Mouse (Mus musculus) kidney, adult 2 months (tissue): ENCODE data around the gene Abi2. TPM values are rescaled to one million over a fixed set of nuclear protein-coding genes. Genes with fewer than 3 reads are reported as not detected.

Source experiments
- DNase-seq: peaks from one replicate; pipeline ENCODE4 v3.0.0; 2021
- H3K27ac ChIP-seq: fragments of 200-500 bp; 2 replicates; pipeline ENCODE4 v1.5.1; 2012; ENCODE audit warnings: low read depth, low read length, control low read depth, inconsistent platforms; ENCODE audit not compliant: insufficient read depth
- H3K27me3 ChIP-seq: fragments of 200-500 bp; replicated peaks from 2 replicates; pipeline ENCODE4 v1.6.1; 2012; ENCODE audit warnings: mild to moderate bottlenecking, moderate library complexity, low read length, inconsistent platforms; ENCODE audit not compliant: control insufficient read depth, insufficient read depth
- H3K36me3 ChIP-seq: fragments of 200-500 bp; 2 replicates; pipeline ENCODE4 v1.6.1; 2012; ENCODE audit warnings: mild to moderate bottlenecking, moderate library complexity, low read length, inconsistent platforms; ENCODE audit not compliant: control insufficient read depth, insufficient read depth
- H3K4me1 ChIP-seq: fragments of 200-500 bp; 2 replicates; pipeline ENCODE4 v1.6.1; 2011; ENCODE audit warnings: low read length; ENCODE audit not compliant: control insufficient read depth, insufficient read depth
- H3K4me3 ChIP-seq: fragments of 200-500 bp; 2 replicates; pipeline ENCODE4 v1.5.1; 2011; ENCODE audit warnings: mild to moderate bottlenecking, low read depth, low read length, control low read depth; ENCODE audit not compliant: insufficient read depth
- CTCF ChIP-seq: fragments of 200-500 bp; conservative IDR thresholded peaks from 2 replicates; pipeline ENCODE4 v1.5.1; 2011; ENCODE audit warnings: low read depth, mild to moderate bottlenecking, control low read depth, low read length, moderate library complexity, mixed read lengths; ENCODE audit not compliant: insufficient read depth, insufficient read length
- POLR2A ChIP-seq: fragments of 200-500 bp; IDR thresholded peaks from one replicate; pipeline ENCODE4 v1.6.1; 2011; ENCODE audit warnings: low read depth, low read length, control low read depth
- WGBS: fragments of 180-500 bp; shearing (Covaris S2); methylation state at CpG from one replicate; pipeline ENCODE4 v1.1.7; 2018; 5-methylcytosine and 5-hydroxymethylcytosine counted together
- polyA plus RNA-seq: library from polyadenylated mRNA; depleted of rRNA; stranded (reverse); fragments of >200 nt; gene quantifications from 2 replicates; pipeline ENCODE4 v1.2.3, GENCODE M21; 2012; rRNA removed

Abi2 gene
- polyA plus RNA-seq, result 6.9 TPM in 2 replicates

DNA sequence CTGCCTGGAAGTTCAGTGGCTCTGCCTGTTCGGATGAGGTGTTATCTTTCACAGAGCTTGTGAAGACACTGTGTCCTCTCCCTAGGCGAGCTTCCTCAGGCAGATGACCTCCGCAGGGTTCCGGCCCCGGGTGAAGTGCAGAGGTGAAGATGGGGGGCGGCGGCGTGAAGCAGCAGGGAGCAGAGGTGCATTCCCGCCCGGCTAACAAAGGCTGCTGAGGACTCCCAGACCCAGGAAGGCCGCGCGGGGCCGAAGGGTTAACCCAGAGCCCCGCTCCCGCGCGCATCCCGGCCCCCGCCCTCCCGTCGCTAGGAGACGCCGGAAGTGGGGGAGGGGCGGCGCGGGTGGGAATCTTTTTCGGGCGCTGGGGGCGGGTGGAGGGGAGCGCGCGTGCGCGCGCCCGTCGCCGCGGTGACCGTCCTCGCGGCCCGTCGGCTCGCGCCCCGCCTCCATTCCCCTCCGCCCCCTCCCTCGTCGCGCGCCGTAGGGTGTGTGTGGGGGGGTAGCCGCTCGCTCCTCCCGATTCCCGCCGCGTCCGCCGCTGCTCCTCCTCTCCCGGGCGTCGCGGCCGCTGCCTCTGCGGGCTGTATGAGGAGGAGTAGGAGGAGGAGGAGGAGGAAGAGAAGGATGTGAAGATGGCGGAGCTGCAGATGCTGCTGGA lies at the start of gene Abi2:
Gene Abi2 (plus strand): TSS at position 452 of the 661 bp plus-strand sequence.
- Histone ChIP-seq H3K4me1 (no peaks in the 10 kb centered on the region), H3K4me3 (peak within 1 kb of the TSS; percentile 86), H3K27me3 (no peaks in the 10 kb centered on the region), H3K36me3 (no peaks in the 10 kb centered on the region), H3K27ac (peak within 1 kb of the TSS; percentile 62)
- peak; percentile 95 for DNase-seq
- under 1% methylated on average over 65 of the region's 69 CpGs for whole genome bisulfite sequencing
- TF ChIP-seq POLR2A, result no peak
- no peak for TF ChIP-seq CTCF

DNA sequence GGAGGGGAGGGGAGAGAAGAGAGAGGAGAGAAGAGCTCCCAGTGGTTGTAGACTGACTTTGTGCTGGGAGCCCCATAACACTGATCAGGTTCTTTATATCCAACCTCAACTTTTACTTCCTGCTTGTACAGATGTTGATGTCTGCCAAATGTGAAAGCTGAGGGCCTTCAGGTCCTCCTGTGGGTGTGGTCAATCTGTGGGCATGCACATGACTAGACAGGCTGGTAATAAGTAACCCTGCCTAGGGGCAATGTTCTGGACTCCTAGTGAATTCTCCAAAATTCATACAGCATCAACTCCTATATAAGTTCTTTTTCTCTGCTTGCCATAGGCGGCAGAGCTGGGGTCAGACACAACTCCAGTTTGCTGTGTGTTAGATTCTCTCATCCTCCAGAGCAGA lies 47.8 kb upstream of the Abi2 start:
- H3K4me3 ChIP-seq, result no peak overlapping the region
- H3K4me1 ChIP-seq, result no peaks in the 10 kb centered on the region
- 91% methylated on average over 1 of the region's 1 CpGs for WGBS
- no peak overlapping the region for H3K27ac ChIP-seq
- no peaks in the 10 kb centered on the region for H3K27me3 ChIP-seq
- TF ChIP-seq CTCF (no peak), POLR2A (no peak)
- no peaks in the 10 kb centered on the region for H3K36me3 ChIP-seq
- DNase-seq, result peak; percentile 36

DNA sequence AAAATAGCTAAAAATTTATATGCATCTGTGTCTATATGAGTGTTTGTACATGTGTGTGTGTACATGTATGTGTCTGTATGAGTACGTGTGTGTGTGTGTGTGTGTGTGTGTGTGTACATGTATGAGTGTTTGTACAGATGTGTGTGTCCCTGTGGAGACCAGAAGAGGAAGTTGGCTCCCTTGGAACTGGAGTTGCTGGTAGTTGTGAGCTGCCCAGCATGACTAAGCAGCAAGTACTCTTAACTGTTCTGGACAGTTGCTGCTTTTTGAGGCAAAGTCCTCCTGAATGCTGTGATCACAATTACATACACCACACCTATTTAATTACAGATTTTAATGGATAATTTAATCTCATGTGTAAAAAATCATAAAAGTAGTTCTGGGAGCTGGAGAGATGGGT lies 32.9 kb upstream of the Abi2 start:
- no peak for DNase-seq
- Histone ChIP-seq H3K36me3 (peaks cover 1% of the 10 kb centered on the region; the same call in 1 of the 2 replicates), H3K4me1 (no peaks in the 10 kb centered on the region), H3K27ac (no peak overlapping the region), H3K27me3 (no peaks in the 10 kb centered on the region), H3K4me3 (no peak overlapping the region)
- WGBS, result 95% methylated on average over 1 of the region's 1 CpGs
- TF ChIP-seq CTCF (no peak), POLR2A (no peak)

DNA sequence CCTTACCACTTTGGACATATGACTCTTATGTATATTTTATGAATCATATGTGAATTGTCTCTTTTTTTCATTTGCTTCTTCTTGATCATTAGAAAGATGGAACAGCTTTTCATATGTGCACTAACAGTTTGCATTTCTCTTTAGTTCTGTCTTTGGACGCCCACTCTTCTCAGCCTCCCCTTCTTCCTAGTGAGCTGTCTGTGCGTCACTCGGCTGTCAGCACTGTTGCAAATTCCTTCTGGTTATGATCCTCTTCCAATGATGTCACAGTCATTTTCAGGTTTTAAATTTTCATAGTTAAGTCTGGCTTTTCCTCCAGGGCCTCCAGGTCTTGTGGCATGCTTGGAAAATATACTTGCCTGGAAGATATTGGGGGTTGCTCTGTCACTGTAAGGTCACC lies 27.5 kb upstream of the Abi2 start:
- no peak overlapping the region for H3K4me3 ChIP-seq
- no peak overlapping the region for H3K27ac ChIP-seq
- TF ChIP-seq CTCF (no peak), POLR2A (no peak)
- no peak for DNase-seq
- 0 out of 2 replicates have a peak, but pooled peaks cover 1% of the 10 kb centered on the region for H3K36me3 ChIP-seq
- no peaks in the 10 kb centered on the region for H3K4me1 ChIP-seq
- WGBS, result 99% methylated on average over 3 of the region's 3 CpGs
- no peaks in the 10 kb centered on the region for H3K27me3 ChIP-seq

DNA sequence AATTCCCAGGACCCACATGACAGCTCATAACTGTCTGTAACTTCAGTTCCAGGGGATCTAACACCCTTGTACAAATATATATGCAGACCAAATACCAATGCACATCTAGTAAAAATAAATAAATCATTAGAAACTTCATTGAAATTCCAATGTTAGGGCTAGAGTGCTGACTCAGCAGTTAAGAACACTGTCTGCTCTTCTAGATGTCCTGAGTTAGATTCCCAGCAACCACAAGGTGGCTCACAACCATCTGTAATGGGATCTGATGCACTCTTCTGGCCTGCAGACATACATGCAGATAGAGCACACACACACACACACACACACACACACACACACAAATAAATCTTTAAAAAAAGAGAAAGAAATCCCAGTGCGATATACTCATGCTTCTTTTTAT lies 4.6 kb upstream of the Abi2 start:
- peak; percentile 45 for DNase-seq
- TF ChIP-seq POLR2A, result no peak
- peak; percentile 38 for TF ChIP-seq CTCF
- 100% methylated on average over 1 of the region's 1 CpGs for WGBS

DNA sequence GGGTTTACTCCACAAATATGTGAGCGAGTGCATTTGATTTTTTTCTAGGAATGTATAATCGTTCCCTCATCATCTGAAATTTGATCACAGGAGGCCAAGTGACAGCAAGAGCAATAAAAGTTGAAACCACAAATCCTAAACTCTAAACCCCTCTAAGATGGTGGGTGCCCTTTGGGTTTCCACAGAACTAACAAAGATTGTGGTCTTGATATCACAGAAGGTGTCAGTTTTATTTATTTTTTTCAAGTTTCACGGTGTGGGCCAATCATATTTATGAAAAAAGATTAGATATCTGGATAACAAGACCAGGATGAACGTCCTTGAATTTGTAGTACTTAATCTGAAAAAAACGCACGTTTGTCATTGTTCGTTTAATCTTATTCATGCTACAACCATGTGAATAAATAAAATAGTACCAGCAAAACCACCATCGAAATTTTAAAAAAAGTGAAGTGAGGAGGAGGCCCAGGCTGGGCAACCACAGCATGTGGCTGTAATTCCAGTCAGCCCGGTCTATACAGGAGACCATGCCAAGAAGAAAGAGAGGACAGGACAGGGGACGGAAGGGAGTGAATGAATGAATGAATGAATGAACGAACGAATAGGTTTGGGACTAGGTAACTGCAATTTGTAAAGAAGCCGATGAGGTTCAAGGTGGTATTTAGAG lies 785 bp upstream of the Abi2 start:
- DNase-seq, result no peak
- Histone ChIP-seq H3K4me1 (no peaks in the 10 kb centered on the region), H3K27ac (peak overlapping the region; percentile 61), H3K36me3 (no peaks in the 10 kb centered on the region), H3K4me3 (peak overlapping the region; percentile 86; the same call in 1 of the 2 replicates), H3K27me3 (no peaks in the 10 kb centered on the region)
- no peak for TF ChIP-seq CTCF
- no peak for TF ChIP-seq POLR2A
- WGBS, result 28% methylated on average over 13 of the region's 13 CpGs

More for the DNA sequence above, 4.6 kb upstream of the Abi2 start:
- no peak overlapping the region for H3K27ac ChIP-seq
- no peaks in the 10 kb centered on the region for H3K36me3 ChIP-seq
- H3K27me3 ChIP-seq, result no peaks in the 10 kb centered on the region
- H3K4me3 ChIP-seq, result no peak overlapping the region
- H3K4me1 ChIP-seq, result no peaks in the 10 kb centered on the region
